Mouse (Mus musculus): Measurements from ENCODE around the gene Olfr1311. TPM values are rescaled to one million over a fixed set of nuclear protein-coding genes. Genes with fewer than 3 reads are reported as not detected.

The Olfr1311 gene
- polyA plus RNA-seq (2014; fragmentation: Illumina TruSeq; extraction: RNeasy Lipid Tissue Mini Kit (QIAGEN cat#74804); ENCODE audit: insufficient read depth, low read depth, low replicate concordance): not detected

DNA sequence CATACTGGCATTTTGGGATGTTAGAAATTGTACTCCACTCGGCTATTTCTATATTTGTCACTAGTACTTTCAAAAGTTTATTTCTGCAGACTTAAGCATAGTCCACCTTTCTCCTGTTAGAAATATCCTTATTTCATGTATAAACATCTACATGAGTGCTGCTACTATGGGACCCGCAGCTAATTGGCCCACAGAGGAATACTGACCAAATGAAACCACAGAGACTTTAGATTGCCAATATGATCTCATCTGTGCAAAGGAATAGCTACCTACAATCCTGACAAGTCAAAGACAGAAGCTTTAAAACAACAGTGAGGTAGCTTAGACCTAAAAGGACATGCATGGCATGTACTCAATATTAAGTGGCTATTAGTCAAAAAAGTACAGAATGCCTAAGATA is at the start of gene Olfr1311:
Olfr1311 (minus strand) TSS at position 101 of the 400 bp plus-strand sequence.

DNA sequence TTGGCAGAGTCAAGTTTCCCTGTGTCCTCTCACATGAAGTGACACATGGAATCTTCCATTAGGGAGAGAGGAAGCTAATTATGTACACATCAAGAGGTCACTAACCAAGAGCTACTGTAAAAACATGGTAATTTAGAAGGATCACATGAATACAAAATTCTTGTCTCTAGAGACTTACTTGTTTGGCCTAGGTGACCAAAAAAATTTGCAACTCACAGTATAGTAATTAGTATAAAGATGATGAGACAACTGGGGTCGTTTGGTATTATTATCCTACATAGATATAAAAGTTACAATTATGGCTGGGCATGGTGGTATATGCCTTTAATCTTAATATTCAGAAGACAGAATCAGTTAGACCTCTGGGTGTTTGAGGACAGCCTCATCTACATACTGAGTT is 25.9 kb upstream of the Olfr1311 start, which contains the start of gene Olfr1312:
Olfr1312 (minus strand) TSS at position 101 of the 400 bp plus-strand sequence.

DNA sequence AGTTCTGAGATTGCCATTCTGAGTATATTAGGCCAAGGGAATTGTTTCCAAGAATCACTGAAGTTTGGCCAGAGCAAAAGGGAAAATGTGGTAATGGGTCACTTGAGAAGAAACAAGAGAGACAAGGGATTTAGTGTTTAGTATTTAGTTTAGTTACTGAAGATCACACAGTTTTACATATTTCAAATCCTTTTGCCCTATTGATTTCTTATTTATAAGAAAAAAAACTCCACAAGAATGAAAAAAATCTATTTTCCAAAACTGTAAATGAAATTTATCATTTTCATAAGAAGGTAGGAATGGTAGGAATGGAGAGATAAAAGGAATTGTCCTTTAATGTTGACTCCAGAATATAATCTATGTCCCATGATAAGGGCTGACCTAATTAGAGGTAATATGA is 11.6 kb downstream of the Olfr1311 start, which contains the start of gene Olfr1310:
Olfr1310 (minus strand) TSS at position 101 of the 400 bp plus-strand sequence.

DNA sequence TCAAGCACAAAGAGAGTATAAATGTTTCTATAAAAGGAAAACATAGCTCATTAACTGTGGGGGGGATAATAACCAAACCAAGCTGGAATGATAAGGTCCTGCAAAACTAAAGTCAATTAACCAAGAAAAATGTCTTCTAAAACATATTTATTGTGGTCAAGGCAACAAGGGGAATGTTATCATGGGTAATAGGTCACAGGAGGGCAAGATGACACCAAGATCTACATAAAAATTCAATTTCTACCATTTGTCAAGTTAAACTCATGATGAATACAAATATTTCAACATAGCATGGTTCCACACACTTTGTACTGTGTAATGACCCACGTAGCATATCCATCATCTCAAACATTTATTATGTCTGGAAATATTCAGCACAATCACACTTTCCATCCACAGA is 34.0 kb downstream of the Olfr1311 start, which contains the start of gene Olfr1309:
Olfr1309 (minus strand) TSS at position 101 of the 400 bp plus-strand sequence.

Other genes starting within 250 kb of the Olfr1311 start
- gene Olfr1302, start 247.0 kb downstream of the Olfr1311 start, polyA plus RNA-seq (2014; fragmentation: Illumina TruSeq; extraction: RNeasy Lipid Tissue Mini Kit (QIAGEN cat#74804); ENCODE audit: insufficient read depth, low read depth, low replicate concordance): not detected
- gene Olfr1303, start 204.1 kb downstream of the Olfr1311 start, polyA plus RNA-seq (2014; fragmentation: Illumina TruSeq; extraction: RNeasy Lipid Tissue Mini Kit (QIAGEN cat#74804); ENCODE audit: insufficient read depth, low read depth, low replicate concordance): not detected
- gene Olfr1305, start 147.3 kb downstream of the Olfr1311 start, polyA plus RNA-seq (2014; fragmentation: Illumina TruSeq; extraction: RNeasy Lipid Tissue Mini Kit (QIAGEN cat#74804); ENCODE audit: insufficient read depth, low read depth, low replicate concordance): not detected
- not detected for gene Olfr1306, start 108.1 kb downstream of the Olfr1311 start, polyA plus RNA-seq (2014; fragmentation: Illumina TruSeq; extraction: RNeasy Lipid Tissue Mini Kit (QIAGEN cat#74804); ENCODE audit: insufficient read depth, low read depth, low replicate concordance)
- not detected for gene Olfr1307, start 75.0 kb downstream of the Olfr1311 start, polyA plus RNA-seq (2014; fragmentation: Illumina TruSeq; extraction: RNeasy Lipid Tissue Mini Kit (QIAGEN cat#74804); ENCODE audit: insufficient read depth, low read depth, low replicate concordance)
- not detected for gene Olfr1308, start 59.5 kb downstream of the Olfr1311 start, polyA plus RNA-seq (2014; fragmentation: Illumina TruSeq; extraction: RNeasy Lipid Tissue Mini Kit (QIAGEN cat#74804); ENCODE audit: insufficient read depth, low read depth, low replicate concordance)
- gene Olfr1309, start 34.1 kb downstream of the Olfr1311 start, polyA plus RNA-seq (2014; fragmentation: Illumina TruSeq; extraction: RNeasy Lipid Tissue Mini Kit (QIAGEN cat#74804); ENCODE audit: insufficient read depth, low read depth, low replicate concordance): not detected
- not detected for gene Olfr1310, start 11.7 kb downstream of the Olfr1311 start, polyA plus RNA-seq (2014; fragmentation: Illumina TruSeq; extraction: RNeasy Lipid Tissue Mini Kit (QIAGEN cat#74804); ENCODE audit: insufficient read depth, low read depth, low replicate concordance)
- not detected for gene Olfr1312, start 25.8 kb upstream of the Olfr1311 start, polyA plus RNA-seq (2014; fragmentation: Illumina TruSeq; extraction: RNeasy Lipid Tissue Mini Kit (QIAGEN cat#74804); ENCODE audit: insufficient read depth, low read depth, low replicate concordance)
- gene Olfr1313, start 53.4 kb upstream of the Olfr1311 start, polyA plus RNA-seq (2014; fragmentation: Illumina TruSeq; extraction: RNeasy Lipid Tissue Mini Kit (QIAGEN cat#74804); ENCODE audit: insufficient read depth, low read depth, low replicate concordance): not detected
- not detected for gene Olfr1314, start 72.4 kb upstream of the Olfr1311 start, polyA plus RNA-seq (2014; fragmentation: Illumina TruSeq; extraction: RNeasy Lipid Tissue Mini Kit (QIAGEN cat#74804); ENCODE audit: insufficient read depth, low read depth, low replicate concordance)
- not detected for gene Olfr1315-ps1, start 91.0 kb upstream of the Olfr1311 start, polyA plus RNA-seq (2014; fragmentation: Illumina TruSeq; extraction: RNeasy Lipid Tissue Mini Kit (QIAGEN cat#74804); ENCODE audit: insufficient read depth, low read depth, low replicate concordance)
- not detected for gene Olfr1316, start 110.6 kb upstream of the Olfr1311 start, polyA plus RNA-seq (2014; fragmentation: Illumina TruSeq; extraction: RNeasy Lipid Tissue Mini Kit (QIAGEN cat#74804); ENCODE audit: insufficient read depth, low read depth, low replicate concordance)
- gene Olfr1317, start 115.9 kb upstream of the Olfr1311 start, polyA plus RNA-seq (2014; fragmentation: Illumina TruSeq; extraction: RNeasy Lipid Tissue Mini Kit (QIAGEN cat#74804); ENCODE audit: insufficient read depth, low read depth, low replicate concordance): not detected
- not detected for gene Olfr1318, start 129.8 kb upstream of the Olfr1311 start, polyA plus RNA-seq (2014; fragmentation: Illumina TruSeq; extraction: RNeasy Lipid Tissue Mini Kit (QIAGEN cat#74804); ENCODE audit: insufficient read depth, low read depth, low replicate concordance)
- gene Lpcat4, start 215.1 kb upstream of the Olfr1311 start, polyA plus RNA-seq (2014; fragmentation: Illumina TruSeq; extraction: RNeasy Lipid Tissue Mini Kit (QIAGEN cat#74804); ENCODE audit: insufficient read depth, low read depth, low replicate concordance): 12.9 TPM
- not detected for gene Nutm1, start 234.9 kb upstream of the Olfr1311 start, polyA plus RNA-seq (2014; fragmentation: Illumina TruSeq; extraction: RNeasy Lipid Tissue Mini Kit (QIAGEN cat#74804); ENCODE audit: insufficient read depth, low read depth, low replicate concordance)
- 89.4 TPM for gene Nop10, start 237.5 kb upstream of the Olfr1311 start, polyA plus RNA-seq (2014; fragmentation: Illumina TruSeq; extraction: RNeasy Lipid Tissue Mini Kit (QIAGEN cat#74804); ENCODE audit: insufficient read depth, low read depth, low replicate concordance)
- gene Slc12a6, start 241.4 kb upstream of the Olfr1311 start, polyA plus RNA-seq (2014; fragmentation: Illumina TruSeq; extraction: RNeasy Lipid Tissue Mini Kit (QIAGEN cat#74804); ENCODE audit: insufficient read depth, low read depth, low replicate concordance): 16.7 TPM
- not detected for gene Gm21985, start 241.9 kb upstream of the Olfr1311 start, polyA plus RNA-seq (2014; fragmentation: Illumina TruSeq; extraction: RNeasy Lipid Tissue Mini Kit (QIAGEN cat#74804); ENCODE audit: insufficient read depth, low read depth, low replicate concordance)